Mouse (Mus musculus): ENCODE data around the gene Dus2. TPM values are rescaled to one million over a fixed set of nuclear protein-coding genes. Genes with fewer than 3 reads are reported as not detected.

Dus2 gene
- total and polyA plus RNA-seq, 2 experiments from 2014 or later, result 14.3 to 21.7 TPM

- H3K9ac ChIP-seq, result no peak overlapping the region
- H3K9me3 ChIP-seq (ENCODE audit: low read length), result no peaks in the 10 kb centered on the region
- no peak for TF ChIP-seq CTCF (IDR thresholded peaks at IDR 0.05; ENCODE audit: low read depth)
- H3K4me2 ChIP-seq (ENCODE audit: low read depth), result no peak overlapping the region
- H3K4me3 ChIP-seq (ENCODE audit: low read depth, low read length), result no peak overlapping the region
- ATAC-seq (no peak), DNase-seq (no peak)
- no peaks in the 10 kb centered on the region for H3K36me3 ChIP-seq (ENCODE audit: insufficient read depth)
- no peak overlapping the region for H3K27ac ChIP-seq (ENCODE audit: low read depth, low read length)
- H3K27me3 ChIP-seq (ENCODE audit: insufficient read depth, low read length), result no peaks in the 10 kb centered on the region
- no peaks in the 10 kb centered on the region for H3K4me1 ChIP-seq (ENCODE audit: insufficient read depth)
- WGBS, result 72% methylated on average over 3 of the region's 4 CpGs
These were observed 33.3 kb upstream of the Dus2 start for GRCm38 (mm10) chr8:105957813-105958212.

DNA sequence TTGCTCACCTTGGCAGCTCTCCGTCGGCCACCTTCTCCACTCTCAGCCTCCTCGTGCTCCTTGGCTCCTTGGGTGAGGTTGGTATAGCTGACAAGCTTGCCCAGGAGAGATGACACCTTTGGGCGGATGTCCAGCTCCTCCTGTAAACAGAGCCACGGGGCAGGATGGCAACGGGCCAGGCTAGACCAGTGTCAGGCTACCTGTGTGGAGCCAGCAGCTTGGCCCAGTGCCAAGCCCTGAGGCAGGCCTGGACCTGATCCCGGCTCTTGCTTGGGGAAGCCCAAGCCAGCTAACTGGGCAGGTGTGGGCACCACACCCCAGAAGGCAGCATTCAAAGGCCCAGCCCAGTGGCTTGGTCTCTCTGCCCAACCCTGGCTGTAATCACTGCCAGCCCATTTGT is 31.8 kb upstream of the Dus2 start:
- 70% methylated on average over 7 of the region's 7 CpGs for WGBS
- ATAC-seq (no peak), DNase-seq (no peak)
- Histone ChIP-seq H3K36me3 (ENCODE audit: insufficient read depth) (no peaks in the 10 kb centered on the region), H3K4me3 (ENCODE audit: low read depth, low read length) (no peak overlapping the region), H3K27ac (ENCODE audit: low read depth, low read length) (no peak overlapping the region), H3K4me1 (ENCODE audit: insufficient read depth) (no peaks in the 10 kb centered on the region), H3K4me2 (ENCODE audit: low read depth) (no peak overlapping the region), H3K9ac (no peak overlapping the region), H3K27me3 (ENCODE audit: insufficient read depth, low read length) (no peaks in the 10 kb centered on the region), H3K9me3 (ENCODE audit: low read length) (no peaks in the 10 kb centered on the region)
- TF ChIP-seq CTCF (IDR thresholded peaks at IDR 0.05; ENCODE audit: low read depth), result no peak

DNA sequence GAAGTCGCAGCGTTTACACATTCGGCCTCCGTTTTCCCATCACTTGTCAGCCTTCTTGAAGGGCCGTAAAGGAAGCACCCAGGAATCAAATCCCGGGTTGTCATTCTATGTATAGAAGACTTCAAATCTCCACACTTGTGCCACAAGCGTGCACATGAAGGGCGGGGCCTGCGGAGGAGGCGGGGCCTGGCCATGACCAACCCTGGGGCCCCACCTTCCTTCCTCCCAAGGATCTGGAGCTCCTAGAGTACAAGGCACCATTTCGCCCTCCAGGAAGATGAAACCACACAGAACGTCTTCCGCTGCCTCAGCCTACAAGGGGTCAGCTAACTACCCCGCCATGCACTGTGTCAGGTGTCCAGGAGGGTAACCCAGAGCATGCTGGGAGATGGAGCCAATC is 30.0 kb upstream of the Dus2 start:
- no peak overlapping the region for H3K9ac ChIP-seq
- H3K27me3 ChIP-seq (ENCODE audit: insufficient read depth, low read length), result no peaks in the 10 kb centered on the region
- H3K4me1 ChIP-seq (ENCODE audit: insufficient read depth), result no peaks in the 10 kb centered on the region
- H3K4me3 ChIP-seq (ENCODE audit: low read depth, low read length), result no peak overlapping the region
- 77% methylated on average over 14 of the region's 14 CpGs for WGBS
- no peaks in the 10 kb centered on the region for H3K9me3 ChIP-seq (ENCODE audit: low read length)
- DNase-seq (no peak), ATAC-seq (no peak)
- H3K4me2 ChIP-seq (ENCODE audit: low read depth), result no peak overlapping the region
- no peak overlapping the region for H3K27ac ChIP-seq (ENCODE audit: low read depth, low read length)
- no peaks in the 10 kb centered on the region for H3K36me3 ChIP-seq (ENCODE audit: insufficient read depth)
- TF ChIP-seq CTCF (IDR thresholded peaks at IDR 0.05; ENCODE audit: low read depth), result no peak

- Histone ChIP-seq H3K4me2 (ENCODE audit: low read depth) (no peak overlapping the region), H3K9ac (no peak overlapping the region), H3K4me3 (ENCODE audit: low read depth, low read length) (no peak overlapping the region), H3K27ac (ENCODE audit: low read depth, low read length) (no peak overlapping the region), H3K36me3 (ENCODE audit: insufficient read depth) (no peaks in the 10 kb centered on the region), H3K27me3 (ENCODE audit: insufficient read depth, low read length) (peaks cover 1% of the 10 kb centered on the region), H3K9me3 (ENCODE audit: low read length) (no peaks in the 10 kb centered on the region), H3K4me1 (ENCODE audit: insufficient read depth) (no peaks in the 10 kb centered on the region)
- no peak for DNase-seq
- ATAC-seq, result no peak
- no peak for TF ChIP-seq CTCF (IDR thresholded peaks at IDR 0.05; ENCODE audit: low read depth)
- 88% methylated on average over 10 of the region's 10 CpGs for WGBS
These were observed 29.6 kb upstream of the Dus2 start for GRCm38 (mm10) chr8:105961536-105961935.

DNA sequence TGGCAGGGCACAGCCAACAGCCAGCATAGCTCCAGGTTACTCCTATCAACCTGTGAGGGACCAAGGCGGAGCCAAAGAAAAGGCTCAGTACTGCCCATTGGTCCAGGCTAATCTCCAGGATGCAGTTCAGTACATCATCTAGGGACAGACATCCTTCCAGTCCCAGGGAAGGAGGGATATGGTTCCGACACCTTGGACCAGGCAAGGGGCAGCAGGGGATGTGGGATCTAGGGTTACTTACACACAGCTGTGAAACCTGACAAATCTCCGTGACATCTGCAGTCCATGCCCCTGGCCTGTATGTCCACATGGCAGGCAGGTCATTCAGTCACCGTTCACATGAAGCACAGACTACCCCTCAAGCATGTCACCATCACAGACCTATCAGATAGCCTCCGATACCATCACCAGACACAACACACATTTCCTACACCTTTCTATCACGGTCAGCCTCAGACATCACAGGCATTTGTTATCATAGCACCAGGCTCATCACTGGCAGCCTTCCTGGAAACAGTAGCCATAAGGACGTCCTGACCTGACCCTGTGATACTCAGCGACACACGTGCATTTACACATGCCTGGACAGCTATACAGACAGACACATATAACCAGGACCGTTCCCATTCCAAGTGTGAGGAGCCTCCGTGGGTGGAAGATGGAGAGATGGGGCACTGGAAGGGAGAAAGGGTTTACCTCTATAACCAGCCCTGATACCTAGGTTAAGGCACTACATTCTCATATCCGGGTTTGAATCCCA is 26.5 kb upstream of the Dus2 start:
- Histone ChIP-seq H3K27me3 (ENCODE audit: insufficient read depth, low read length) (peaks cover 15% of the 10 kb centered on the region), H3K36me3 (ENCODE audit: insufficient read depth) (no peaks in the 10 kb centered on the region), H3K9me3 (ENCODE audit: low read length) (no peaks in the 10 kb centered on the region), H3K27ac (ENCODE audit: low read depth, low read length) (no peak overlapping the region), H3K4me3 (ENCODE audit: low read depth, low read length) (peak overlapping the region; percentile 60; the same call in 1 of the 2 replicates), H3K4me1 (ENCODE audit: insufficient read depth) (no peaks in the 10 kb centered on the region; the same call in 1 of the 2 replicates), H3K9ac (no peak overlapping the region), H3K4me2 (ENCODE audit: low read depth) (peak overlapping the region; percentile 66)
- DNase-seq (no peak), ATAC-seq (no peak)
- TF ChIP-seq CTCF (IDR thresholded peaks at IDR 0.05; ENCODE audit: low read depth), result no peak
- 71% methylated on average over 12 of the region's 12 CpGs for WGBS

- no peak overlapping the region for H3K27ac ChIP-seq (ENCODE audit: low read depth, low read length)
- WGBS, result 5% methylated on average over 40 of the region's 40 CpGs
These were observed 25.8 kb upstream of the Dus2 start for GRCm38 (mm10) chr8:105965266-105965904.

DNA sequence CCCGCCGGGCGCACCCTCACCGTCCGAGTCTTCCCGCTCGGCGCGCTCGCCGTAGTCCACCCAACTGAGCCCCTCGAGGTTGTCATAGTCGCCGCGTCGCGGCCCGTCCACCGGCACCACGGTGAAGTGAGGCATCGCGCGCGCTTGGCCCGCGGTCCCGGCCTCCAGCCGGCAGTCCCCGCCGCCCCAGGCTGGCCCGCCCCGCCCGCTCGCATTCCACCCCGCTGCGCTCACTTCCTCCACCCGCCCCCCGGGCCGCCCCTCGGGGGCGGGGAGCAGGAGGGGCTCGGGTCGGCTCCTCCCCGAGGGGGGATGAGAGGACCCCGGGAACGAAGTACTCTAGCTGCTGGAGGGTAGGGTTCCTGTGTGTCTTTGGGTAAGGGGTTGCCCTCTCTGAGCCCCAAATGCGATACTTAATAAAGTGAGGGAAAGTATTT is 25.2 kb upstream of the Dus2 start, which contains the start of gene Slc12a4:
Gene Slc12a4, minus strand, starts transcription at position 193 of the 437 bp plus-strand sequence.
- TF ChIP-seq CTCF (IDR thresholded peaks at IDR 0.05; ENCODE audit: low read depth), result no peak
- peak; percentile 91 for ATAC-seq
- Histone ChIP-seq H3K4me3 (ENCODE audit: low read depth, low read length) (peak within 1 kb of the TSS; percentile 60), H3K36me3 (ENCODE audit: insufficient read depth) (no peaks in the 10 kb centered on the region), H3K27me3 (ENCODE audit: insufficient read depth, low read length) (peaks cover 15% of the 10 kb centered on the region), H3K27ac (ENCODE audit: low read depth, low read length) (no peak within 1 kb of the TSS), H3K4me1 (ENCODE audit: insufficient read depth) (no peaks in the 10 kb centered on the region; the same call in 1 of the 2 replicates), H3K4me2 (ENCODE audit: low read depth) (peak within 1 kb of the TSS; percentile 66), H3K9ac (peak within 1 kb of the TSS; percentile 56), H3K9me3 (ENCODE audit: low read length) (no peaks in the 10 kb centered on the region)
- peak; percentile 74 for DNase-seq
- WGBS, result 0% methylated on average over 41 of the region's 47 CpGs

More at GRCm38 (mm10) chr8:105965266-105965904, 25.8 kb upstream of the Dus2 start:
- peaks cover 15% of the 10 kb centered on the region for H3K27me3 ChIP-seq (ENCODE audit: insufficient read depth, low read length)
- peak overlapping the region; percentile 56 for H3K9ac ChIP-seq
- no peaks in the 10 kb centered on the region; the same call in 1 of the 2 replicates for H3K4me1 ChIP-seq (ENCODE audit: insufficient read depth)
- H3K9me3 ChIP-seq (ENCODE audit: low read length), result no peaks in the 10 kb centered on the region
- peak overlapping the region; percentile 60 for H3K4me3 ChIP-seq (ENCODE audit: low read depth, low read length)
- DNase-seq, result peak; percentile 14
- no peak for TF ChIP-seq CTCF (IDR thresholded peaks at IDR 0.05; ENCODE audit: low read depth)
- no peaks in the 10 kb centered on the region for H3K36me3 ChIP-seq (ENCODE audit: insufficient read depth)
- peak overlapping the region; percentile 66 for H3K4me2 ChIP-seq (ENCODE audit: low read depth)
- ATAC-seq, result peak; percentile 75

All from forebrain, postnatal 0 days (tissue).